Mouse (Mus musculus) erythroblast, embryonic 14.5 days (primary cell): ENCODE measurements around the gene Rarb. TPM values are rescaled to one million over a fixed set of nuclear protein-coding genes. Genes with fewer than 3 reads are reported as not detected.

Experiments used
- H3K27me3 ChIP-seq: 2 replicates; pipeline ENCODE4 v1.6.1; 2012; ENCODE audit warnings: inconsistent platforms; ENCODE audit not compliant: control insufficient read depth
- H3K36me3 ChIP-seq: 2 replicates; pipeline ENCODE4 v1.6.1; 2012; ENCODE audit warnings: mild to moderate bottlenecking, inconsistent platforms; ENCODE audit not compliant: control insufficient read depth
- H3K4me1 ChIP-seq: 2 replicates; pipeline ENCODE4 v1.6.1; 2012; ENCODE audit warnings: inconsistent platforms; ENCODE audit not compliant: control insufficient read depth
- H3K4me3 ChIP-seq: replicated peaks from 2 replicates; pipeline ENCODE3; 2012; ENCODE audit warnings: moderate library complexity, mild to moderate bottlenecking, inconsistent platforms
- H3K9me3 ChIP-seq: 2 replicates; pipeline ENCODE4 v1.6.1; 2012; ENCODE audit warnings: low read length, inconsistent platforms, mixed read lengths; ENCODE audit not compliant: control insufficient read depth
- GATA1 ChIP-seq: IDR thresholded peaks from 2 replicates; pipeline ENCODE4 v1.6.1; 2012; ENCODE audit warnings: low read length, inconsistent platforms, mixed read lengths
- TAL1 ChIP-seq: IDR thresholded peaks from 3 replicates; pipeline ENCODE4 v1.6.1; 2012; ENCODE audit warnings: low read length, inconsistent platforms, mixed read lengths
- polyA plus RNA-seq: library from polyadenylated mRNA; stranded (reverse); fragments of >175 nt; gene quantifications from 2 replicates; pipeline ENCODE4 v1.2.3, GENCODE M21; 2012

Gene Rarb
- 0.07 TPM in 1 of 2 replicates, not detected in the other for polyA plus RNA-seq

DNA sequence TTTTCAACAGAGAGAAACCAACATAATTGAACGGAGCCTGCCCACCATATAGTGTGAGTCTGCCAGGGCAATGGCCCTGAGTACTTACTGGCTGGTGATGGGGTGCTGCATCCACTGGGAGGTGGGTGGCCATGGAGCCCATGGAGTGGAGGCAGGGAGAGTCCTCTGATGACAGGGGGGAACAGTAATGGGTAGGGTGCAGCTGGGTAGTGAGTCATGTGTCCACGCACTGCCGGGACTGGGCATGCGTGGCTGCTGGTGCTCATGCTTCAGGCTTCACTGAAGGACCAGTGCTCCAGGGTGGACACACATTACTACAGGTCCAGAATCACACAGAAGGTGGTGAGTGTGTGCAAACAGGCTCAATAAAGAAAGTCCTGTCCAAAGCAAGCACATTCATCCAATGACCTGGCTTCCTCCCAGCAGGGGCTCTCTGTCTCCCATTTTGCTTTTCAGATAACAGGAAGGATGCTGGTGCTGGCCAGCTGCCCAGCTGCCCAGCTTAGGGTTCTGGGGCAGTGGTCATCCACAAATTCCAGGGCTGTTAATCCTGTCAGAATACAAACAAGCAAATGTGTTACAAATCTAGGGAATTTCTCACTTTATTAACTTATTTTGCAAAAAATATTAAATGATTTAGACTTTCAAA is at the start of gene Rarb:
Rarb (minus strand) TSS at position 555 of the 649 bp plus-strand sequence.
- Histone ChIP-seq H3K27me3 (no peaks in the 10 kb centered on the region), H3K4me1 (no peaks in the 10 kb centered on the region), H3K9me3 (no peaks in the 10 kb centered on the region), H3K4me3 (no peak within 1 kb of the TSS), H3K36me3 (no peaks in the 10 kb centered on the region)
- TF ChIP-seq TAL1 (no peak), GATA1 (no peak)

DNA sequence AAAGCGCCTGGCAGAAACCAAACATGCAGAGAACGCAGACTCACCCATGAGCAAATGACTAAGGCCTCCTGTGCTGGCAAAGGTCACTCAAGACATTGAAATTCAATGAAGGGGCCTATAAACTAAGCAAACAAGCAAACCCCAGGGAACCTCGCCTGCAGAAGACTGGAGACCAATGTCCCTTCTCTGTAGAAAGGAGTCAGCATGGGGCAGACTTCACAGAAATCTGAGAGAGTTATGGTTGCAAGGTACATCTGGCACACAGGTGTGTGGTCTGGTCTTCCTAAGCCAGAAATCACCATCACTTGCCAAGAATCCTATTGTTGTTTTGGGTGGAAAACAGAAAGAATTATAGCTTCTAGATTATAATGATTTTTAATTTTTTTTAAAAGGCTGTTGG is 23.1 kb upstream of the Rarb start:
- TF ChIP-seq GATA1, result no peak
- TF ChIP-seq TAL1, result no peak
- Histone ChIP-seq H3K27me3 (no peaks in the 10 kb centered on the region), H3K36me3 (no peaks in the 10 kb centered on the region), H3K4me1 (no peaks in the 10 kb centered on the region), H3K4me3 (no peak overlapping the region), H3K9me3 (no peaks in the 10 kb centered on the region)

DNA sequence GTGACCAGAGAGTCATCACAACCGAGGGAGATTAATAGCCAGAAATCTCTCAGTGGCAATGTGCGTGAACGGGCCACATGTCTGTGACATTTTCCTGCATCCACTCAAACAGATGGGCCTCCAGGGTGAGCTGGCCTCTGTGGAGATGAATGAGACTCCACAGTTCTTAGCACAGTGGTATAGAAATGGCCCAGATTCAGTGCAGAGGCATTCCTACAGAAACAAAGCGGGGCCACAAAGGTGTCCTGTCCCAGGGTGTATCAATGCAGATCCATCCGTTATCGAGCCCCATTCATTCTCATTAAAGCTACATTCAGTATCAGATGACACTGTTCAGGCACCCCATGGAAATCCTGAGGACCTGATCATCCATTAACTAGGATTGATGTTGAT is 22.6 kb upstream of the Rarb start:
- Histone ChIP-seq H3K36me3 (no peaks in the 10 kb centered on the region), H3K9me3 (no peaks in the 10 kb centered on the region), H3K4me3 (no peak overlapping the region), H3K27me3 (no peaks in the 10 kb centered on the region), H3K4me1 (no peaks in the 10 kb centered on the region)
- TF ChIP-seq TAL1 (no peak), GATA1 (no peak)

DNA sequence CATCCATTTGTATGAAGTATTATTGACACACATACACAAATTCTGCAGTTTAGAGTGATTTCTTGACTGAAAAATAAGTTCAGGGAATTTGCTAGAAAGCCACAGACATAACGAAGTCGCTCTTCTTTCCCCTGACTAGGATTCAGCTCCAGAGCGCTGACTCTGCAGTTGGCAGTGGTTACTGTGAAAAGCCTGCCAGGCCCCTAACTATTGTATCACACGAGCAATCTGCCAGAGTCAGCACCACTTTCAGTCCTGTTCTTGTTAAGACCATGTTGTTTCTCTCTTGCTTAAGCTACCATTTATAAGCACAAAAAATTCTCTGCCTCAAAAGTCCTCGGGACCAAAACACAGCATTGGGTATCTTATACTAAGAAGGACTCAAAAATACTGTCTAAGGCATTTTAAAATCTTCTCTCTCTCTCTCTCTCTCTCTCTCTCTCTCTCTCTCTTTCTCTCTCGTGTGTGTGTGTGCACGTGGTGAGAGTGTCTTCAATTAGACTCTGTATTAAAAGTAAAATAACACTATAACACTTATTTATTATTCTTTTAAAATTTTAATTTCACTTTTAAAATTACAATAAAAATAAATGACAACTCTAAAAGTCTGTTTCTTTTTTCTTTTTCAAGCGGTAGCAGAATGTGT is 22.1 kb upstream of the Rarb start:
- H3K36me3 ChIP-seq, result no peaks in the 10 kb centered on the region
- no peak overlapping the region for H3K4me3 ChIP-seq
- H3K9me3 ChIP-seq, result no peaks in the 10 kb centered on the region
- H3K4me1 ChIP-seq, result no peaks in the 10 kb centered on the region
- TF ChIP-seq GATA1, result no peak
- no peak for TF ChIP-seq TAL1
- no peaks in the 10 kb centered on the region for H3K27me3 ChIP-seq

DNA sequence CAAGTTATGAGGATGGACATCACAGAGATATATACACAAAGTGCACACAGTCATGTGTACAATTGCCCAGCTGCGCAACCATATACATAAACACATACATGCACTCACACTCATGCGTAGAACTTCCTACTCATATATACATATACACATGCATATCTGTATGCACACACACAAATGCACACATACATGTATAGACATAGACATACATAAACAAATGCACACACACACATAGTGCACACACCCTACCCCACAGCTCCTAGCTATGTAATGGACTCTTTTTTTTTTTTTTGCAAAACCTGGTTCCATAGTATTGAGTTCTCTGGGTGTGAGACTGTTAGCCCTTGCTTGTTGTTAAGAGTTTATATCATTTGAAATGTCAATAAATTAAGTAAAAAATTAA is 21.2 kb upstream of the Rarb start:
- Histone ChIP-seq H3K36me3 (no peaks in the 10 kb centered on the region), H3K4me3 (no peak overlapping the region), H3K4me1 (no peaks in the 10 kb centered on the region), H3K9me3 (no peaks in the 10 kb centered on the region), H3K27me3 (no peaks in the 10 kb centered on the region)
- TF ChIP-seq GATA1 (no peak), TAL1 (no peak)

DNA sequence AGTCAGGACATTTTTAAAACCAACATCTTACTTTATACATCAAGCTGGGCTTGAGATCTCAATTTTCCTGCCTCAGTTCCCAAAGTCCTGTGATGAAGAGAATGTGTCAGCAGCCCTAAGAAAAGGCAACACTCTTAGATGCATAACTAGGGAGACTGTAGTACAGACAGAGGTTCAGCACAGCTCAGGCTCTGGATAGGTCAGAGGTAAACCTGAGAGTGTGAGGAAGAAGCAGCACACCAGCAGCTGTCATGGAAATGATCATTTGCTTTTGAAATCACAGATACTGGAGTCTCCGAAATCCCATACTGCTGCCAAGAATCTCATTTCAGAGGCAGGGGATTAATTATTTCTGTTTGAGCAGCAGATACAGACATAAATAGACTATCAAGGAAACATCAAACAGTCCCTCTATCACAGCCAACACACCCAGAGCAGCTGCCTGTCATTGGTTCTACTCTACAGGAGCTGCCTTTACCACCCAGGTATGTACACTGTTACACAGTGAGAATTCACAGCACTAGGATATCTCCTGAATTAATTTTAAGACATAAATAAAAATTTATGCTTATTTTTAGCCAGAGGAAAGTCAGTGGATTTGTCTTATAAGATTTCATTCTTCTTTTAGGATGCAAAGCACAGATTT is 3.7 kb downstream of the Rarb start:
- Histone ChIP-seq H3K9me3 (no peaks in the 10 kb centered on the region), H3K27me3 (no peaks in the 10 kb centered on the region), H3K36me3 (no peaks in the 10 kb centered on the region), H3K4me3 (no peak overlapping the region), H3K4me1 (no peaks in the 10 kb centered on the region)
- TF ChIP-seq GATA1 (no peak), TAL1 (no peak)

DNA sequence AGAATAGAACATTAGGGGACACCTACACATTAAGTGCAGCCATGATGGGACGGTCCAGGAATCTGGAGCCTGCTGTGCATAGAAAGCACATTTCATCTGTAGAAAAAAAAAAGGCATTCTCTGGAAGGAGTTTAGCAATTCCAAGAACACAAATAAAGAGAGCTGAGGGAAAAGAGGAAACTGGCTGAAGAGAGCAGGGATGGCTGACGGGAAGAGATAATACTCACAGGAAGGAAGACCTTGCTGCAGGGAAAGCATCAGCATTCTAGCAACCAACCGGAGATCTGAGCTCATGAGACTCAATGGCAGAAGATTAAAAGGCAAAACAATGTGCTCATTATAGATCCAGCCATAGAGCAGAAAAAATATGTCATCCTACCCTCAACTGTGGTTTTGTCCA is 12.8 kb downstream of the Rarb start:
- no peaks in the 10 kb centered on the region for H3K36me3 ChIP-seq
- H3K9me3 ChIP-seq, result peaks cover 2% of the 10 kb centered on the region; the same call in 1 of the 2 replicates
- no peaks in the 10 kb centered on the region for H3K4me1 ChIP-seq
- TF ChIP-seq TAL1 (no peak), GATA1 (no peak)
- H3K4me3 ChIP-seq, result no peak overlapping the region
- H3K27me3 ChIP-seq, result no peaks in the 10 kb centered on the region

DNA sequence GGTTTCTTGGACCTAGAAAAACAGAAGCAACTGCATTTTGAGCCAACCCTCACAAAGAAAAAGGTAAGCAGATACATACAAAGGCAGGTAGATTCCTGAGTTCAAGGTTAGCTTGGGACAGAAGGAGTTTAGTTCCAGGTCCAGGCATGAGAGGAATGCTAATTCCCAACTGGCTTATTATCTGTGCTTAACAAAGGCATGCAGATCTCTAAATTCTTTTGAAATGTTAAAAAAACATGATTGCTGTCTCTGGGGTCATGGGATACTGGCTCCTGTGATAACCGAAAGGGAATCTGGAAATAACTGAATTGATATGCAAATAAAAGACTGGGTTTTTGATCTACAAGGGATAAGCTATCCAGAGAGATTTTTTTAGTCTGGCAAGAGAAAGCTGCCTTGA is 28.8 kb downstream of the Rarb start:
- H3K9me3 ChIP-seq, result no peaks in the 10 kb centered on the region
- no peaks in the 10 kb centered on the region for H3K36me3 ChIP-seq
- no peak overlapping the region for H3K4me3 ChIP-seq
- no peaks in the 10 kb centered on the region for H3K4me1 ChIP-seq
- no peaks in the 10 kb centered on the region for H3K27me3 ChIP-seq
- no peak for TF ChIP-seq TAL1
- TF ChIP-seq GATA1, result no peak

DNA sequence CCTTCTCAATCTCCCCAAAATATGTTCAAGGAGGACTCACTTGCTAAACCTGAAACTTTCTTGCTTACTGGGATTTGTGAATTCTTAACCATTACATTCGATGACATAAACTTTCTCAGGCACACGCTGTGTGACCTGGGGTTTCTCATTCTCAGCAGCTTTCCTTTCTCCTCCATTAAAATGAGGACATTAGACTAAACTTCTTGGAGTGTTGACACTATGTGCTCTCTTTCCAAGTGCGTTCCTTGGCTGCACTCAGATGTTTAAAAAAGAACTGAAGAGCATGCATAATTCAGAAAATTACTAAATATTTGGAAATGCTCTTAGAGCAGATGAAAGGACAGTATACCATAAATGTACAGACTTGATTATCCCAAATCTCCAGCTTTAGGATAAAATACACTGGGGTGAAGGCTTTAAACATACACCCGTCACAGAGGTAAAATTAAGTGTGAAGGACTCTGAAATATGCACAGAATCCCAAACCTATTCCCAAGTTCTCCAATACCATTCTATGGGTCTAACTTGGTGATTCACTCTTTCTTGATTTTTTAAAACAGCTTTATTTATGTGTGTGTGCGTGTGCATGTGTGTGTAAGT is 36.9 kb downstream of the Rarb start:
- Histone ChIP-seq H3K4me1 (no peaks in the 10 kb centered on the region), H3K27me3 (no peaks in the 10 kb centered on the region), H3K9me3 (no peaks in the 10 kb centered on the region), H3K4me3 (no peak overlapping the region), H3K36me3 (no peaks in the 10 kb centered on the region)
- TF ChIP-seq TAL1, result no peak
- no peak for TF ChIP-seq GATA1
